Mouse (Mus musculus): ENCODE measurements around the gene Vmn1r228.

Gene Vmn1r228

DNA sequence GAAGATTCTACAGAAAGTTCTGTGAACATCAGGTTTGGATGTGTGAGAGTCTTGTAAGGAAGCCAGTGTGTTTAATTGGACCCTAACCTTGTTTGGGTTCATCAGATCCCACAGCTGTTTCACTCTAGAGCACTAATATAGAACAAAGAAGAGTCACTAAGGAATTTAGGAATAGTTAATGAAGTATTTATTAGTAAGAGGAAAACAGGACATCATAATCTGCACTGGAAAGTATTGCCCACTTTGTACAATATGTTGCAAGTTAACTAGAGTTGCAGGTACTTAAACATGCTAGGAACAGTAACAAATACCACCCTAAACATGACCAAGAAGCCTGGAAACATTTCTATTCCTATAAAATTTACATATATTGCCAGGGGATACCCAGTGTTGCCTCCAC lies at the start of gene Vmn1r228:
Gene Vmn1r228 (minus strand): TSS at position 101 of the 400 bp plus-strand sequence.
- no peak for DNase-seq (ENCODE audit: low spot score in 2 of 2)

GRCm38 (mm10) chr17:20811255-20811654 lies 25.3 kb upstream of the Vmn1r228 start, which contains the start of gene Vmn1r229:
Gene Vmn1r229 (plus strand): TSS chr17:20811555.
- DNase-seq (ENCODE audit: low spot score in 2 of 2) = no peak

DNA sequence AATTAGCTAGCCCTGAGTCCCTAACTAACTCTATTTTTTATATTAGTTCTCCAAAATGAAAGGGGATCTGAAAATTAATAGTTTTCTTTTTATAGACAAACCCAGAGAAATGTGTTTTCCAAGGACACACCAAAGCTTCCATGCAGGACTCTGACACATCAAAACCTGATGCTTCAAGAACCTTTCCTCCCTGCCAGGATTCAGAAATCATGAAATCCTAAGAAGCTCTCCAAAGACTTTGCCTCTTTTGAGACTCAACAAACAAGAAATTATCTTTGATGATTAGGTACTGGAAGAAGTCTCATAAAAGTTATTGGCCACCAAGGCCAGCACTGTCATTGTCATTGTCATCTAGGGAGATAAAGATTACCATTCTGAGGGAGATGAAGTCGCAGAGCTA lies 56.4 kb downstream of the Vmn1r228 start, which contains the start of gene Vmn1r227:
Gene Vmn1r227 (plus strand): TSS at position 301 of the 400 bp plus-strand sequence.
- no peak for DNase-seq (ENCODE audit: low spot score in 2 of 2)

All from spleen, postnatal 10 days (tissue).